Mouse (Mus musculus) lung, postnatal 0 days (tissue): ENCODE measurements around the gene Tvp23a.

Experiments
- CTCF ChIP-seq: IDR thresholded peaks from 2 replicates; pipeline ENCODE4 v1.5.1; 2016; ENCODE audit warnings: antibody characterized with exemption, mild to moderate bottlenecking
- EP300 ChIP-seq: IDR thresholded peaks from 2 replicates; pipeline ENCODE4 v1.6.1; 2016; ENCODE audit warnings: antibody characterized with exemption, mild to moderate bottlenecking, control low read depth

- TF ChIP-seq EP300 (no peak), CTCF (no peak)
These were observed 24.8 kb upstream of the Tvp23a start for GRCm38 (mm10) chr16:10471950-10472349.
